Mouse (Mus musculus) lung, postnatal 0 days (tissue): Measurements from ENCODE around the gene Tomm34.

Source experiments
- CTCF ChIP-seq: IDR thresholded peaks from 2 replicates; pipeline ENCODE4 v1.5.1; 2016; ENCODE audit warnings: antibody characterized with exemption, mild to moderate bottlenecking
- EP300 ChIP-seq: IDR thresholded peaks from 2 replicates; pipeline ENCODE4 v1.6.1; 2016; ENCODE audit warnings: antibody characterized with exemption, mild to moderate bottlenecking, control low read depth

GRCm38 (mm10) chr2:164081577-164081976 lies 10.6 kb upstream of the Tomm34 start:
- TF ChIP-seq CTCF (no peak), EP300 (no peak)
